Mouse (Mus musculus): ENCODE measurements around the gene Tcl1b2. TPM values are rescaled to one million over a fixed set of nuclear protein-coding genes. Genes with fewer than 3 reads are reported as not detected.
A peak's percentile ranks its signal among the peaks of the same experiment; 100 is the strongest.
"Not testable (repeated sequence)": the region's sequence is repeated elsewhere in the genome, so short reads cannot be mapped to it uniquely, and the experiment has no call there.

Gene Tcl1b2
- total RNA-seq, 2 experiments from 2014 or later: not detected

GRCm38 (mm10) chr12:105173366-105173765 is 27.6 kb downstream of the Tcl1b2 start:
- no peak for DNase-seq

GRCm38 (mm10) chr12:105174318-105174717 is 28.5 kb downstream of the Tcl1b2 start:
- DNase-seq: peak; percentile 90

- not testable (repeated sequence) for DNase-seq
Observed at GRCm38 (mm10) chr12:105176044-105176443, 30.2 kb downstream of the Tcl1b2 start, which contains the start of gene Tcl1b5. TSS of gene Tcl1b5 (plus strand) at chr12:105176344.

- not testable (repeated sequence) for DNase-seq
Observed at GRCm38 (mm10) chr12:105181040-105181644, 35.3 kb downstream of the Tcl1b2 start.

- peak; percentile 37 for DNase-seq
Observed at GRCm38 (mm10) chr12:105188980-105189379, 43.2 kb downstream of the Tcl1b2 start.

GRCm38 (mm10) chr12:105190743-105191142 is 44.9 kb downstream of the Tcl1b2 start, which contains the start of gene Tcl1b3:
TSS of gene Tcl1b3 (plus strand) at chr12:105191043.
- DNase-seq: not testable (repeated sequence)

- not testable (repeated sequence) for DNase-seq
Observed at GRCm38 (mm10) chr12:105199684-105200497, 54.1 kb downstream of the Tcl1b2 start.

GRCm38 (mm10) chr12:105201657-105202056 is 55.8 kb downstream of the Tcl1b2 start, which contains the start of gene Tcl1b4:
TSS of gene Tcl1b4 (plus strand) at chr12:105201957.
- DNase-seq: not testable (repeated sequence)

Other genes starting within 250 kb of the Tcl1b2 start
- 1 to 10 TPM; 9.1 to 9.5 TPM for gene Syne3, start 136.2 kb upstream of the Tcl1b2 start, total RNA-seq (2021)
- 100 to 1,000 TPM; 158 to 160 TPM for gene Glrx5, start 113.3 kb upstream of the Tcl1b2 start, total RNA-seq (2021)
- not detected for gene Tcl1b1, start 13.7 kb downstream of the Tcl1b2 start, total RNA-seq (2021)
- not detected for gene Tcl1b5, start 30.3 kb downstream of the Tcl1b2 start, total RNA-seq (2021)
- not detected for gene Tcl1b3, start 45.0 kb downstream of the Tcl1b2 start, total RNA-seq (2021)
- not detected for gene Tcl1b4, start 55.9 kb downstream of the Tcl1b2 start, total RNA-seq (2021)
- gene Tcl1, start 76.8 kb downstream of the Tcl1b2 start, total RNA-seq (2021): under 1 TPM; 0.21 to 0.39 TPM
- gene Tunar, start 187.9 kb downstream of the Tcl1b2 start, total RNA-seq (2021): under 1 TPM; 0.21 to 0.57 TPM

All from adrenal gland, postnatal 10 days (tissue).